In genomic region chr2:32625873-32626694, GRCm38 (mm10) we compare ENCODE assay signal across 9 mouse cellular contexts. TPM values are rescaled to one million over a fixed set of nuclear protein-coding genes. Genes with fewer than 3 reads are reported as not detected.
A peak's percentile ranks its signal among the peaks of the same experiment; 100 is the strongest.
DNase-seq lines count a peak whose midpoint lies in the region; ATAC-seq and TF ChIP-seq lines count a peak whose summit lies in the region.
"Had no signal": no experiment of that assay in that cellular context is flagged by ENCODE, and none has a peak within 500 bp of the region (broad histone marks: within the 10 kb centered on the region; RNA-seq: fewer than 3 reads in every experiment).

No protein-coding gene starts in this region.

- peaks cover 67% of the 10 kb centered on the region for H3K4me1 ChIP-seq in hindbrain, embryonic 15.5 days (replicated peaks)
- peaks cover 71% of the 10 kb centered on the region for H3K4me1 ChIP-seq in lung, embryonic 15.5 days
- peaks cover 4% of the 10 kb centered on the region for H3K4me1 ChIP-seq in small intestine, adult 2 months (ENCODE audit: control insufficient read depth, insufficient read depth, insufficient read length, low read length)

- TF ChIP-seq POLR2A in small intestine, adult 2 months (IDR thresholded peaks at IDR 0.05; ENCODE audit: low read depth, low read length) = no peak

- WGBS in hindbrain, embryonic 15.5 days = 54% methylated on average over 5 of the region's 5 CpGs
- 32% methylated on average over 5 of the region's 5 CpGs for WGBS in lung, embryonic 15.5 days
- 55% methylated on average over 5 of the region's 5 CpGs for WGBS in small intestine, adult 2 months

- H3K27me3 ChIP-seq in hindbrain, embryonic 15.5 days = no peaks in the 10 kb centered on the region
- H3K27me3 ChIP-seq in lung, embryonic 15.5 days = no peaks in the 10 kb centered on the region
- H3K27me3 ChIP-seq in small intestine, adult 2 months (ENCODE audit: control insufficient read depth, insufficient read depth, low read length) = no peaks in the 10 kb centered on the region

- peak overlapping the region; percentile 66 for H3K4me2 ChIP-seq in hindbrain, embryonic 15.5 days
- H3K4me2 ChIP-seq in lung, embryonic 15.5 days = peak overlapping the region; percentile 48

- ATAC-seq in hindbrain, embryonic 15.5 days (ENCODE audit: low FRiP score, low read depth) = no peak
- no peak; the same call in 1 of the 2 replicates for ATAC-seq in lung, embryonic 15.5 days (ENCODE audit: borderline replicate concordance, extremely low read depth, low FRiP score, low TSS enrichment)
- ATAC-seq in inflammation-experienced regulatory T-cells, adult 6 months = no peak

- no peaks in the 10 kb centered on the region for H3K9me3 ChIP-seq in hindbrain, embryonic 15.5 days
- no peaks in the 10 kb centered on the region for H3K9me3 ChIP-seq in lung, embryonic 15.5 days

- peak; percentile 98 for DNase-seq in heart, adult 11 months
- no peak for DNase-seq in heart, adult 8-10 months (ENCODE audit: low spot score)
- peak; percentile 88 for DNase-seq in cerebellum, adult 11-12 months
- peak; percentile 90 for DNase-seq in gastrocnemius, adult 18-20 months (ENCODE audit: low spot score)

- no peak for TF ChIP-seq CTCF in small intestine, adult 2 months (IDR thresholded peaks at IDR 0.05; ENCODE audit: extremely low read depth, insufficient read length, insufficient replicate concordance, low read depth, low read length)

- peak overlapping the region; percentile 87 for H3K27ac ChIP-seq in hindbrain, embryonic 15.5 days (replicated peaks)
- H3K27ac ChIP-seq in lung, embryonic 15.5 days = peak overlapping the region; percentile 79
- H3K27ac ChIP-seq in small intestine, adult 2 months (ENCODE audit: insufficient read depth, low read depth, low read length) = peak overlapping the region; percentile 20; the same call in 1 of the 2 replicates

- peak overlapping the region; percentile 39 for H3K4me3 ChIP-seq in hindbrain, embryonic 15.5 days
- H3K4me3 ChIP-seq in lung, embryonic 15.5 days = no peak overlapping the region
- H3K4me3 ChIP-seq in small intestine, adult 2 months (ENCODE audit: low read depth, low read length) = 0 out of 2 replicates have a peak overlapping the region, but pooled peaks have one; percentile 45

- H3K36me3 ChIP-seq in hindbrain, embryonic 15.5 days = no peaks in the 10 kb centered on the region
- H3K36me3 ChIP-seq in lung, embryonic 15.5 days = no peaks in the 10 kb centered on the region
- no peaks in the 10 kb centered on the region for H3K36me3 ChIP-seq in small intestine, adult 2 months (ENCODE audit: control insufficient read depth, insufficient read depth, low read length)

- peak overlapping the region; percentile 54 for H3K9ac ChIP-seq in hindbrain, embryonic 15.5 days
- H3K9ac ChIP-seq in lung, embryonic 15.5 days = no peak overlapping the region

RNA-seq across cellular contexts. Expression of gene Ak1, which starts 4.5 kb away (rescaled TPM):
- total RNA-seq in heart, adult 8-10 months (2022) = 100 to 1,000 TPM; 656 to 809 (median 697) TPM
- total RNA-seq in gastrocnemius, adult 18-20 months (2021) = 1,000 to 10,000 TPM; 1,543 to 1,586 TPM
- 89.0 and 95.9 TPM in 2 replicates for polyA plus RNA-seq in hindbrain, embryonic 15.5 days (2015; fragmentation: Nextera tagmentation; extraction: Ambion mirVana)
- 53.6 and 60.6 TPM in 2 replicates for polyA plus RNA-seq in lung, embryonic 15.5 days (2015; fragmentation: Nextera tagmentation; extraction: Ambion mirVana)
- polyA plus RNA-seq in small intestine, adult 2 months (2012; rRNA removed) = 3.4 and 3.7 TPM in 2 replicates
- under 1 TPM in 1 of 3 experiments, not detected in 2; 0.52 TPM for polyA plus RNA-seq in inflammation-experienced regulatory T-cells, adult 6 months (2017; shearing (Covaris generic))
- total RNA-seq: neutrophil, adult 5-6 weeks had no signal

RNA-seq across cellular contexts. Expression of gene Eng, which starts 20.3 kb away (rescaled TPM):
- total RNA-seq in heart, adult 8-10 months (2022) = 100 to 1,000 TPM; 111 to 143 (median 126) TPM
- total RNA-seq in gastrocnemius, adult 18-20 months (2021) = 10 to 100 TPM; 21.1 to 34.1 TPM
- 29.2 and 33.9 TPM in 2 replicates for polyA plus RNA-seq in hindbrain, embryonic 15.5 days (2015; fragmentation: Nextera tagmentation; extraction: Ambion mirVana)
- polyA plus RNA-seq in lung, embryonic 15.5 days (2015; fragmentation: Nextera tagmentation; extraction: Ambion mirVana) = 102 and 107 TPM in 2 replicates
- 36.8 and 54.4 TPM in 2 replicates for polyA plus RNA-seq in small intestine, adult 2 months (2012; rRNA removed)
- polyA plus RNA-seq in inflammation-experienced regulatory T-cells, adult 6 months (2017; shearing (Covaris generic)) = not detected
- total RNA-seq: neutrophil, adult 5-6 weeks had no signal

RNA-seq across cellular contexts. Expression of gene St6galnac6, which starts 26.6 kb away (rescaled TPM):
- total RNA-seq in heart, adult 8-10 months (2022) = 100 to 1,000 TPM; 102 to 131 (median 114) TPM
- 10 to 100 TPM; 47.0 to 52.2 TPM for total RNA-seq in gastrocnemius, adult 18-20 months (2021)
- 24.1 and 27.7 TPM in 2 replicates for polyA plus RNA-seq in hindbrain, embryonic 15.5 days (2015; fragmentation: Nextera tagmentation; extraction: Ambion mirVana)
- polyA plus RNA-seq in lung, embryonic 15.5 days (2015; fragmentation: Nextera tagmentation; extraction: Ambion mirVana) = 25.0 and 26.2 TPM in 2 replicates
- 12.5 and 18.2 TPM in 2 replicates for polyA plus RNA-seq in small intestine, adult 2 months (2012; rRNA removed)
- 1 to 10 TPM; 3.4 to 5.1 (median 4.3) TPM for polyA plus RNA-seq in inflammation-experienced regulatory T-cells, adult 6 months (2017; shearing (Covaris generic))

RNA-seq across cellular contexts. Expression of gene St6galnac4, which starts 39.2 kb away (rescaled TPM):
- 10 to 100 TPM; 15.6 to 23.2 (median 20.7) TPM for total RNA-seq in heart, adult 8-10 months (2022)
- total RNA-seq in gastrocnemius, adult 18-20 months (2021) = 10 to 100 TPM; 13.5 to 19.8 TPM
- 41.2 and 41.9 TPM in 2 replicates for polyA plus RNA-seq in hindbrain, embryonic 15.5 days (2015; fragmentation: Nextera tagmentation; extraction: Ambion mirVana)
- 25.9 and 26.1 TPM in 2 replicates for polyA plus RNA-seq in lung, embryonic 15.5 days (2015; fragmentation: Nextera tagmentation; extraction: Ambion mirVana)
- polyA plus RNA-seq in small intestine, adult 2 months (2012; rRNA removed) = 9.1 and 9.6 TPM in 2 replicates
- polyA plus RNA-seq in inflammation-experienced regulatory T-cells, adult 6 months (2017; shearing (Covaris generic)) = 10 to 100 TPM; 31.5 to 42.6 (median 33.5) TPM

RNA-seq across cellular contexts. Expression of gene 9430097D07Rik, which starts 50.6 kb away (rescaled TPM):
- not detected for total RNA-seq in heart, adult 8-10 months (2022)
- not detected for total RNA-seq in gastrocnemius, adult 18-20 months (2021)
- polyA plus RNA-seq in hindbrain, embryonic 15.5 days (2015; fragmentation: Nextera tagmentation; extraction: Ambion mirVana) = 0.79 and 0.87 TPM in 2 replicates
- 0.29 TPM in 1 of 2 replicates, not detected in the other for polyA plus RNA-seq in lung, embryonic 15.5 days (2015; fragmentation: Nextera tagmentation; extraction: Ambion mirVana)
- not detected in 2 replicates for polyA plus RNA-seq in small intestine, adult 2 months (2012; rRNA removed)
- under 1 TPM in 1 of 3 experiments, not detected in 2; 0.31 TPM for polyA plus RNA-seq in inflammation-experienced regulatory T-cells, adult 6 months (2017; shearing (Covaris generic))
- total RNA-seq: neutrophil, adult 5-6 weeks had no signal

Comparison
In these comparisons a context has a peak if more than half of its experiments do, and no peak if none do; other contexts are left out.
1. H3K27ac ChIP-seq: peak in every context shown above with its lines; median percentile 87 in hindbrain, embryonic 15.5 days; 79 in lung, embryonic 15.5 days; 20 in small intestine, adult 2 months.
2. RNA of gene Ak1, which starts 4.5 kb away (polyA plus RNA-seq): 89.0 to 95.9 TPM in hindbrain, embryonic 15.5 days and 53.6 to 60.6 TPM in lung, embryonic 15.5 days; 3.4 to 3.7 TPM in small intestine, adult 2 months and 0.52 TPM in inflammation-experienced regulatory T-cells, adult 6 months; every median in the first group is over 10 times any median in the second.
3. RNA of gene Eng, which starts 20.3 kb away (polyA plus RNA-seq): 102 to 107 TPM in lung, embryonic 15.5 days, 36.8 to 54.4 TPM in small intestine, adult 2 months and 29.2 to 33.9 TPM in hindbrain, embryonic 15.5 days; not detected in inflammation-experienced regulatory T-cells, adult 6 months; every median in the first group is over 10 times any median in the second.